Mouse (Mus musculus): ENCODE measurements around the gene Cd40. TPM values are rescaled to one million over a fixed set of nuclear protein-coding genes. Genes with fewer than 3 reads are reported as not detected.
A peak's percentile ranks its signal among the peaks of the same experiment; 100 is the strongest.

Gene Cd40
- 1 to 10 TPM; 1.6 to 2.4 (median 1.9) TPM for total RNA-seq (2022)

GRCm38 (mm10) chr2:165054888-165055852 is at the start of gene Cd40:
Gene Cd40 (plus strand): TSS chr2:165055627.
- peak; percentile 88 for DNase-seq (ENCODE audit: low spot score)

DNA sequence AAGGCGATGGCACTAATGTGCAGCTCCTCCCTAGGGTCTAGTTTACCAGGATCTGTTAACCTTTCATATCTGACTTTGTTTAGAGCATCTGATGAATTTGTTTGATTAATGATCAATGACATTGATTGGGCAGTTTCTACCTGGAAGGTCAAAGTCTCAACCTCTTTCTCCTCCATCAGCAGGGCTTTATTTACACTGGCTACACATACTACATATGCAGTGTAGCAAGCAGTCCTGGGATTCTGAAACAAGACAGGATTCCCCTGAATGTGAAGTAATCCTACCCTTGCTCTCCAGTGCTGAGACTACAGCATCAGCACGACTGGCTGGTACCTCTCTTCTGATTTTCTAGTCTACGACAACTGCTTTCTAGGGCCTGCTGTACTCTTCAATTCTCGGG is 48.6 kb upstream of the Cd40 start:
- DNase-seq (ENCODE audit: low spot score) = no peak

DNA sequence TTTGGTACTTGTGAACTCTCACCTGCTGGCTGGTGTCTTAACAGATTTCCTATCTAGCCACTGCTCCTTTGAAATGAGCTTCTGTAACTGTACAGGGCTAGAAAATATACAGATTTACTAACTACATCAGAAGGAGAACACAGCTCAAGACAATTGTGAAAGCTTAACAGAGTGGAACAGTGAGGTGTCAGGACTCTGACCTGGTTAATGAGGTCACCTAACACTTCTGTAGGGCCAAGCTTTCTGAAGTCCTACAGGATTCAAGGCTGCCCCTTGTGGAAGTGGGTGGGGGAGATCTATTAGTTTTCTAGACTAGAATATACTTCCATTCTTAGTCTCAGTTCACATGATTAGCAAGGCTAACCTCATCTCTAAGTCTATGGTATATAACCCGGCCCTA is 47.4 kb upstream of the Cd40 start:
- no peak for DNase-seq (ENCODE audit: low spot score)

- DNase-seq (ENCODE audit: low spot score) = no peak
Measured at GRCm38 (mm10) chr2:165009161-165009560, 46.3 kb upstream of the Cd40 start.

- no peak for DNase-seq (ENCODE audit: low spot score)
Measured at GRCm38 (mm10) chr2:165009581-165009980, 45.8 kb upstream of the Cd40 start.

DNA sequence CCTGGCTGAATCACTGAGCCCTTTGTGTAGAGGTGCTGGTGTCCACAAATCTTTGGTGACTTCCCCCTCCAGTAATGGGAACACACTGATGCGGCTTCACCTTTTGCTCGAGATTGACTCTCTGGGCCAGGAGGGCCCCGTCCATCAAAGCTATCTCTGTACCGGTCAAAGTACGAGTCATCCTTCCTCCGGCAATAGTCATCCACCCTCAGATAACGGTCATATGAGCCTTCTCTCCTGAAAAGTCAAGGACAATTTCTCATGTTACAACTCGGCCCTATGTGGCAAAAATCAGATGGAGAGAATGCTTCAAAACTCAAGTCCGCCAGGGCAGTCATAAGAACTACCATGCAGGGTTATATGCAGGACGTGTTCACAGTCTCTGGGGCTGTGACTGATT is 45.1 kb upstream of the Cd40 start:
- no peak for DNase-seq (ENCODE audit: low spot score)

DNA sequence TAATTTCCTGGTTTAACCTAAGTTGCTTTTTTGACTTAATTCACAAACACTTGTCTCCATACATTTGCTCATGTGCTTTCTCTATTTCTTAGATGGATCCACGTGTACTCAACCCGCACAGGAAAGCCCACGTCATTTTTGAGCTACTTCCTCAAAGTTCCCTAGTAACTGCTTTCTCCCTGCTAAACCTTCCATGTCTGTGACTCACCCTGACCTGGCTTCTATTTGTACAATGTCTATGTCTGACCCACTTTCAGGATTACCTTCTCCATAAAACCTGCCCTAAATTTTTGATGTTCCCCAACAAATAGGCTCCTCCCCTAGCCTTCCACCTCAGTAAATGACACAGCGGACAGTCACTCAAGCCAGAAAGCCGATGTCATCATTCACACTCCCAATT is 40.5 kb upstream of the Cd40 start:
- no peak for DNase-seq (ENCODE audit: low spot score)

- DNase-seq (ENCODE audit: low spot score) = no peak
Measured at GRCm38 (mm10) chr2:165020490-165020889, 34.9 kb upstream of the Cd40 start.

DNA sequence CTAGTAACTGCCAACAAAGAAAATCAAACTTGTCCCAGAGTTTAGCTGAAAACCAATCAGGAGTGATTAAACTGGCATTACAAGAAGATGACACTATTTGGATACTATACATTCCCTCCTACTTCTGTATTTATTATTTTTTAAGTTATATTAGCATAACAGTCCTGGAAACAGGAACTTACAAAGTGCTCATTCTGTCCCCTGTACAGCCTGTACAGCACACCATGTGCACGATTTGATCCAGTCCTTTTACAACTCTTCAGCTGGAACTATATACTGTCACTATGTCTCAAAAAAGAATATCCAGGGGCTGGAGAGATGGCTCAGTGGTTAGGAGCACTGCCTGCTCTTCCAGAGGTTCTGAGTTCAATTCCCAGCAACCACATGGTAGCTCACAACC is 28.3 kb upstream of the Cd40 start:
- no peak for DNase-seq (ENCODE audit: low spot score)

DNA sequence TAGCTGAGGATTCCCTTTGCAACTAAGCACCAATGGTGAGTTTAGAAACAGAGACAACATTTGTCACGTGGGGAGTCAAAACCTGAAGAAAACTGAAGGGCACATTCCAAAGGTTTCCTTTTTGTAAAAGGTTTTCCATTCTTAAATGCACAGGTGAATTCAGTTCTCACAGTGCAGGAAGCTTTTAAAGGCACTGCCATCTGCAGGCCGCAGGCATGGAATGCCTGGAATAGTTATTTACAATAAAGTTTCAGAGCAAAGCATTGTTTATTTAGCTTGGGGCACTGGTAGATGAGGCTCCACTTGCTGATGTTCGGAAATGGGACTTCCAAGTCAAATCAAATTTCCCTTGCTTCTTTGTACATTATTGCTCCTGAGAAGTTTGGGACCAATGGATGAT is 22.9 kb upstream of the Cd40 start:
- no peak for DNase-seq (ENCODE audit: low spot score)

DNA sequence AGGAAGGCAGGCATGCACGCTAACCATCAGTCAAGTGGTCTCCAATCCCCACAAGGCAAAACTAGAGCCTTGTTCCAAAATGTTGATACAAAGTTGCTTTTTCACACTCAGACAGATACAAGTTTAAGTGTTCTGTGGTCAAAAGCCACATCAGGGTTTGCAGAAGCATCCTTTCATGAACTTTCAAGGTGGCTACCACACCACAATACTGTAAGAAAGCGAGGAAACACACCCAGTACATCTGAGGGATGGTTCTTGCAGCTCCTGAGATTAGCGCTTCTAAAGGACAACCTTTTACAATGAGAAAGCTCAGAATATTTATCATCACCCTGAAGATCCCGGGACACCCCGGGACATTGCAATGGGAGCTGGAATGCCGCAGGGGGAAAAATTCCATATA is 22.1 kb upstream of the Cd40 start:
- no peak for DNase-seq (ENCODE audit: low spot score)

DNA sequence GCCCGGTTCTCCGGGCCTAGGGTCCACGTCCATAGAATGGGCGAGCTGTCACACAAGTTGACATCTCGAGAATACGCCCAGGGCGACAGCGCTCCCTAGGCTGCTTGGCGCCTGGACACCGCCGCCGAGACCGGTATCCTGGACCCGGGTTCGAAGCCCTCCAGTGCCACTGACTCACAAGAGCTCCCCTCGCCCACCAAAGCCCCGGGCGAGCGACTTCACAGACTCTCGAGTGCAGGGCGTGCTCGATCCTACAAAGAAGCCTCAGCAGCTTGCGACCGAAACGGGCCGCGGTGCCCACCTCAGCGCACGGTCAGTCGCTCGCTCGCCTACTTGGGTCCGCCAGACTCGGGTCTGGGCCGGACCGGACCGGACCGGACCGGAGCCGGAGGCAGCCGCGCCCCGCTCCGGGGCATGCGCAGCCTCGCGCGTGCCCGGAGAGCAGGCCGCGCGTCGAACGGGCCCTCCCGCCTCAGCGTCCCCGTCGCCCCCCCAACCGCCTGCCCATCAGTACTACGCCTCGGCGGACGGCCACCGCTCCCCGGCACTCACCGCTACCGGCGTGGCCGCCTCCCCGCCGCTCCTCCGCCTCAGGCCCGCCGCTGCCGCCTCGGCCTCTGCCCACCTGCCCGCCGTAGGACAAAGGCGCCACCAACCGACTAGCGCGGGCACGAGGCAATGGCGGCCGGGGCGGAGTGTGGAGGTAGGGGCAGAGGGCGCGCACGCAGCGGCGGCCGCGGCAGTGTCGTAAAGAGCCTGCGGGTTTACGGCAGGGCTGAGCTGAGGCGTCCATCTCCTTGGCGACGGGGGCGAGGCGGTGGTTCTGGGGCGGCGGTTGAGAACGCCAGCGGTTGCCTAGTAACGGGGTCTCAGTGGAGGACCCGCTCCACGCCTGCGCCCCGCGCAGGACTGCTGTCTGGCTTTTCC is 21.0 kb upstream of the Cd40 start, which contains the start of gene Ncoa5:
TSS of gene Ncoa5 (minus strand) at position 737 of the 927 bp plus-strand sequence.
- peak; percentile 98 for DNase-seq (ENCODE audit: low spot score)

DNA sequence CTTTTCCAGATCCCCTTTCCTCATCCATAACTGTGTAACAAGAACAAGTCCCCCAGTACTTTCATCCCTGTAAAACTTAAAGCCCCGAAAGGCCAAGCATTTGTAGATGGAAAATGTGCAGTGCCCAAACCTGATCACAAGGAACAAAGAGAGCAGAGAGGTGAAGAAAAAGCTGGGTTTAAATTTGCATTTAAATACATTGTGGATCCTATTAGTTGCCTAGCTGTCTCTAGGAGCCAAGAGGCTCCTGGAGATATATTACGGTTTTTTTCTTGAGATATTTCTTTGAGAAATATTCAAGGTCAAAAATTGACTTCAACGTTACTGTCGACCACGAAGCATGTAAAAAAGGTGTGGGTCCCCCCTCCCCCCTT is 20.4 kb upstream of the Cd40 start:
- no peak for DNase-seq (ENCODE audit: low spot score)

DNA sequence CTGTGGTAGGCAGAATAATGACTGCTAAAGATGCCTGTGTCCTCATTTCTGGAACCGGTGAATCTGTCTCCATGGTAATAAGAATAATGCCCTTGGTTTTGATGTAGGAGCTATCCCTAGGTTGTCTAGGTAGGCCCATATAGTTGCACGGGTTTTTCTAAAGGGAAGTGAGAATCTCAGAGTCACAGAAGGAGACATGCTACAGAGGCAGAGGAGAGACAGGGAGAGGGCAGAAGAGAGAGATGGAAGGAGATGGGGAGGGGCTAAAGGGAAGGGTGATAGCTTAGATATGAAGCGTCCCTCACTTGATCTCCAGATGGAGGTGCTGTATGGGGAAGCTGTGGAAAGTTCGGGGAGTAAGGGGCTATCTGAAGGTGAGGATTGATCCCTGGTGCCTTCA is 18.0 kb upstream of the Cd40 start:
- no peak for DNase-seq (ENCODE audit: low spot score)

- DNase-seq (ENCODE audit: low spot score) = no peak
Measured at GRCm38 (mm10) chr2:165042126-165042525, 13.3 kb upstream of the Cd40 start.

DNA sequence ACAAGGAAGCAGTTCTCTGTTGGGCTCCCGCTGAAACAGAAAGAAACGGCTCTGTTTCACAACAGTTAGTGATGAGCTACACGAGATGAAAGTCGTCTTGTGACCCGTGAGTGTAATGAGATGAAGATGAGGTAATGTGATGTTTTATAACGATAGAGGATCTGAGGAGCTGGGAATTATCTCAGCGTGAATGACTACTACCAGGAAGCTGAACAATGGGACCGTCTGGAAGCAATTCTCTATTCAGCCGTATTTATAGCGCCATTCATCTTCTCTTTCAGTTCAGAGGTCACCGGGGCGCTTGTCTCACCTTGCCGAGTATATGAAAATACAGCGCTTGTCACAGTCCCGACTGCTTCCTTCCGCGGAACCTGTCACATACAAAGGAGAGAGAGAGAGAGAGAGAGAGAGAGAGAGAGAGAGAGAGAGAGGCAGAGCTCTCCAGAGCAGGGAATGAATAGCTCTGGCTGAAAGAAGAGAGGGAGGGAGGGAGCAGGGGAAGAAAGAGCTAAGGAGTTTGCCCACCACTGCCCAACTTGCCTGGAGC is 12.3 kb upstream of the Cd40 start:
- no peak for DNase-seq (ENCODE audit: low spot score)

DNA sequence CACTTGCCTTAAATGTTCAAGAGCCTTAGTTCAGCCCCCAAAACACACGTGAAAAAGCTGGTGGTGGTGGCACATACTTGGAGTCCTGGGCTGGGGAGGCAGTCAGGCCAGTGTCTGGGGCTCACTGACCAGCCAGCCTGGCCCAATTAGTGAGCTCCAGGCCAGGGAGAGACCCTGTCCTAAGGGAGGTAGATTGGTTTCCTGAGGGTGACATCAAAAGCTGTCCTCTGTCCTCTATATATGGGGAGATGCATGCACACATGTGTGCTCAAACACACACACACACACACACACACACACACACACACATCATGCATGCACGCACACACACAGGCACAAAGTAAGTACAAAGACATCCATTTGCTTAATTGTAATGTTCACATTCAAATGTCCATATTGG is 11.7 kb upstream of the Cd40 start:
- no peak for DNase-seq (ENCODE audit: low spot score)

DNA sequence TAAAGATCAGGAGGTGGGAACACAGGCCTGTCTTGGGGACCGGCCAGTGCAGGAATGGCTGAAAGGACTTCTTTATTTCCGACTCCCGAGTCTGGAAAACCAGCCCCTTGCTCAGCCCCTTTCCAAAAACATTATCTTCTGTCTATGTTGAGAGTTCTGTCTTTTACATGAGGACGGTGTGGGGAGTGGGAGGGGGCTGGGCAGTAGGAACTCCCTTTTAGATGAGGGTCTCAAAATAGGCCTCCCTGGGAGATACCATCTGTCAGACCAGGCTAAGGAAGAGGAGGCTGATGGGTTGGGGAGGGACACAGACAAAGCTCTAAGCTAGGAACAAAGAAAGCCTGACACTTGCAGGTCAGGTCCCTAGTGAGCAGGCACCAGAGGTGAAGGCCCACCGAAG is 6.4 kb upstream of the Cd40 start:
- DNase-seq (ENCODE audit: low spot score) = no peak

DNA sequence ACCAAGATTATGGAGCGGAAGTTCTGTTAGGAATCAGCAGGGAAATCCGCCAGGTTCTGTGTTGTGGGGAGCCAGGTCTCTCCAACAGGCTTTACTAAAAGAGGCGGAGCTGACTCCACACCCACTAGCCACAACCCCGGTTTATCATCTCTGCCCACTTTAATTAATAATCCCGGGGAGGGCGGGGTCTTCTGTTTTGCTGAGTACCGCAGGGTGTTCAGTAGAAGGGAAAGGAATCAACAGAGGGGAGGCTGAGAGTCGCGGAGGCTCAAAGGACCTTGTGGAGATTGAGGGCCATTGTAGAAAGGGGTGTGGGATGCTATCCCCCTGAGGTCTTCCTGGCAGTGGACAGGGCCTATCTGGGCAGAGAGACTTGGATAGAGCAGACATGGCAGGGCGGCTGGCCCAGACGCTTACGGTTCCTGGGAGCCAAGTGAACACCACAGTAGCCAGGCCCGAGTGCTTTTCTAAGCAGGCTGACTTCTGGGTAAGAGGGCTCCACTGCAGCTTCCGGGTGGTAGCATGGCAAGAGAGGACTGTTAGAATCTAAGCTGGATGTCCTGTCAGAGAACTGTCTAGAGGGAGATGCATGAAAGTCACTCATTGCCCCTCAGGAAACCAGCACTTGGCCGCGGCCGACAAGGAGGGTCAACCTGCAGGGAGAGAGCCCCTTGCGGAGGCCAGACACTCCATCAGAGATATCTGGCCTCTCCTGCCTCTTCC is 4.4 kb upstream of the Cd40 start:
- no peak for DNase-seq (ENCODE audit: low spot score)

- no peak for DNase-seq (ENCODE audit: low spot score)
Measured at GRCm38 (mm10) chr2:165051566-165051965, 3.9 kb upstream of the Cd40 start.

- peak; percentile 45 for DNase-seq (ENCODE audit: low spot score)
Measured at GRCm38 (mm10) chr2:165055905-165056304, 478 bp downstream of the Cd40 start.

Data from heart, adult 8-10 months (tissue).